Comparison of ENCODE assay signal across 23 mouse cellular contexts in the genomic region with DNA sequence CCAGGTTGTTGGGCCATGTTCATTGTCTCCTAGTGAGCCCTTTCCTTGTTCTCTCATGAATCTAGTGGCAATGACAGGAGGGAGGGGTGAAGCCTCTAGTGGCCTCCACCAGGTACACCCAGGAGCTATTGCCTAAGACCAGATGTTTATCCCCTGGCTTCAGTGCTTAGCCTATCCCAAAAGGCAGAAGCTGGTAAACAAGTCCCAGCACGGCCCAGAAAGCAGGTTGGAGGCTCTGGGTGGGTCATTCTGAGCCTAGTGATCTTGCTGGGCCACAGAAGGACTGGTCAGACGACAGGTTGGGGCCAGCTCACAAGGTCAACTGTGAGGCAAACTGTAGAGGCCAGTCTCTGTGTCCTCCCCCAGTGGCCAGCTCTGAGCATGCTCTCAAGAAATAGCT. TPM values are rescaled to one million over a fixed set of nuclear protein-coding genes. Genes with fewer than 3 reads are reported as not detected.
DNase-seq lines count a peak whose midpoint lies in the region; ATAC-seq and TF ChIP-seq lines count a peak whose summit lies in the region.
"Had no signal": no experiment of that assay in that cellular context is flagged by ENCODE, and none has a peak within 500 bp of the region (broad histone marks: within the 10 kb centered on the region; RNA-seq: fewer than 3 reads in every experiment).

No protein-coding gene starts in this region.

- no peaks in the 10 kb centered on the region for H3K36me3 ChIP-seq in liver, postnatal 0 days (replicated peaks; ENCODE audit: insufficient read depth, low read length)
- H3K36me3 ChIP-seq in liver, embryonic 12.5 days, result no peaks in the 10 kb centered on the region
- no peaks in the 10 kb centered on the region for H3K36me3 ChIP-seq in stomach, postnatal 0 days (ENCODE audit: control insufficient read depth, insufficient read depth, low read length)
- H3K36me3 ChIP-seq: embryonic facial prominence, embryonic 13.5 days; G1E; heart, embryonic 13.5 days had no signal

- 36% methylated on average over 2 of the region's 2 CpGs for WGBS in liver, postnatal 0 days (ENCODE audit: insufficient replicate concordance)
- 48% methylated on average over 2 of the region's 2 CpGs for WGBS in liver, embryonic 12.5 days (ENCODE audit: insufficient replicate concordance)
- 35% methylated on average over 2 of the region's 2 CpGs for WGBS in stomach, postnatal 0 days

- no peak overlapping the region for H3K4me2 ChIP-seq in liver, postnatal 0 days (ENCODE audit: low read depth, low read length)
- H3K4me2 ChIP-seq in liver, embryonic 12.5 days, result no peak overlapping the region
- no peak overlapping the region for H3K4me2 ChIP-seq in stomach, postnatal 0 days (replicated peaks; ENCODE audit: low read depth)
- H3K4me2 ChIP-seq: embryonic facial prominence, embryonic 13.5 days; forebrain, embryonic 13.5 days; heart, embryonic 13.5 days had no signal

- no peaks in the 10 kb centered on the region; the same call in 1 of the 2 replicates for H3K4me1 ChIP-seq in liver, postnatal 0 days (ENCODE audit: insufficient read depth)
- H3K4me1 ChIP-seq in liver, embryonic 12.5 days, result no peaks in the 10 kb centered on the region
- H3K4me1 ChIP-seq in stomach, postnatal 0 days (replicated peaks; ENCODE audit: control insufficient read depth, insufficient read depth), result no peaks in the 10 kb centered on the region
- H3K4me1 ChIP-seq: embryonic facial prominence, embryonic 13.5 days; forebrain, embryonic 13.5 days; heart, embryonic 13.5 days had no signal

- H3K27me3 ChIP-seq in liver, postnatal 0 days (ENCODE audit: insufficient read depth, low read length), result no peaks in the 10 kb centered on the region
- H3K27me3 ChIP-seq in liver, embryonic 12.5 days (replicated peaks), result 0 out of 2 replicates have a peak, but pooled peaks cover 4% of the 10 kb centered on the region
- H3K27me3 ChIP-seq in stomach, postnatal 0 days (ENCODE audit: control insufficient read depth, insufficient read depth, low read length), result no peaks in the 10 kb centered on the region
- H3K27me3 ChIP-seq: embryonic facial prominence, embryonic 13.5 days; forebrain, embryonic 13.5 days; heart, embryonic 13.5 days had no signal

- H3K4me3 ChIP-seq in liver, postnatal 0 days (ENCODE audit: low read depth, low read length), result no peak overlapping the region
- no peak overlapping the region for H3K4me3 ChIP-seq in liver, embryonic 12.5 days
- no peak overlapping the region for H3K4me3 ChIP-seq in stomach, postnatal 0 days (ENCODE audit: low read depth, low read length)
- H3K4me3 ChIP-seq: embryonic facial prominence, embryonic 13.5 days; forebrain, embryonic 13.5 days; heart, embryonic 13.5 days had no signal

- H3K9me3 ChIP-seq in liver, postnatal 0 days (ENCODE audit: low read length), result no peaks in the 10 kb centered on the region
- H3K9me3 ChIP-seq in liver, embryonic 12.5 days (replicated peaks), result no peaks in the 10 kb centered on the region
- H3K9me3 ChIP-seq in stomach, postnatal 0 days (ENCODE audit: control insufficient read depth, low read length), result no peaks in the 10 kb centered on the region
- H3K9me3 ChIP-seq: embryonic facial prominence, embryonic 13.5 days; forebrain, embryonic 13.5 days; G1E; heart, embryonic 13.5 days had no signal

- DNase-seq in adrenal gland, postnatal 14 days, result peak; percentile 37
- DNase-seq in adrenal gland, adult 18-20 months (ENCODE audit: low spot score in 2 of 2), result no peak
- peak; percentile 47 for DNase-seq in liver, postnatal 0 days
- peak; percentile 52 to 79 for DNase-seq in urinary bladder, adult 18-20 months (ENCODE audit: low spot score in 2 of 2)
- DNase-seq in urinary bladder, postnatal 4 days (ENCODE audit: low spot score in 2 of 2), result no peak
- DNase-seq in stomach, postnatal 0 days (ENCODE audit: low spot score), result no peak
- DNase-seq: adrenal gland, postnatal 10 days; B cell, adult 2 months; cerebellum, adult 11-12 months; cerebellum, adult 9-11 months; cerebellum, postnatal 36 days; forebrain, postnatal 0 days; gastrocnemius, postnatal 25 days; heart, adult 11 months; heart, postnatal 36 days had no signal

- TF ChIP-seq CTCF in liver, postnatal 0 days (IDR thresholded peaks at IDR 0.05; ENCODE audit: low read depth), result 0 out of 2 replicates have a peak, but pooled peaks have one; percentile 7
- TF ChIP-seq CTCF in stomach, postnatal 0 days (IDR thresholded peaks at IDR 0.05; ENCODE audit: low read depth), result no peak

- H3K9ac ChIP-seq in liver, postnatal 0 days (replicated peaks), result no peak overlapping the region
- no peak overlapping the region for H3K9ac ChIP-seq in liver, embryonic 12.5 days
- no peak overlapping the region for H3K9ac ChIP-seq in stomach, postnatal 0 days (ENCODE audit: low read length)
- H3K9ac ChIP-seq: embryonic facial prominence, embryonic 13.5 days; forebrain, embryonic 13.5 days; forebrain, postnatal 0 days; heart, embryonic 13.5 days had no signal

- ATAC-seq in liver, postnatal 0 days, result peak; percentile 99
- ATAC-seq in liver, embryonic 12.5 days, result no peak
- ATAC-seq in stomach, postnatal 0 days (ENCODE audit: low FRiP score, low TSS enrichment), result peak; percentile 48; the same call in 1 of the 2 replicates
- ATAC-seq: CD4-positive, CD25-positive, alpha-beta regulatory T cell, adult 4 months; forebrain, embryonic 13.5 days; forebrain, postnatal 0 days had no signal

- H3K27ac ChIP-seq in liver, postnatal 0 days (ENCODE audit: low read depth), result peak overlapping the region; percentile 85
- no peak overlapping the region for H3K27ac ChIP-seq in liver, embryonic 12.5 days
- H3K27ac ChIP-seq in stomach, postnatal 0 days (replicated peaks), result 0 out of 2 replicates have a peak overlapping the region, but pooled peaks have one; percentile 35
- H3K27ac ChIP-seq: embryonic facial prominence, embryonic 13.5 days; forebrain, embryonic 13.5 days; heart, embryonic 13.5 days had no signal

- TF ChIP-seq EP300 in liver, postnatal 0 days (IDR thresholded peaks at IDR 0.05; ENCODE audit: low read depth), result 0 out of 2 replicates have a peak, but pooled peaks have one; percentile 22
- no peak for TF ChIP-seq EP300 in stomach, postnatal 0 days (optimal IDR thresholded peaks at IDR 0.05)

RNA-seq across cellular contexts. Expression of gene Scgb1a1, which starts 3.0 kb away (rescaled TPM):
- 4.4 TPM in 1 of 2 replicates, not detected in the other for total RNA-seq in adrenal gland, postnatal 14 days (2021)
- not detected for total RNA-seq in adrenal gland, adult 18-20 months (2021)
- polyA plus RNA-seq in liver, postnatal 0 days (2015; fragmentation: Nextera tagmentation; extraction: Ambion mirVana), result 0.85 and 3.7 TPM in 2 replicates
- not detected in 2 replicates for polyA plus RNA-seq in liver, embryonic 12.5 days (2016; fragmentation: Nextera tagmentation; extraction: Ambion mirVana)
- 10.8 and 12.6 TPM in 2 replicates for polyA plus RNA-seq in stomach, postnatal 0 days (2015; fragmentation: Nextera tagmentation; extraction: Ambion mirVana)
- total RNA-seq: forebrain, postnatal 0 days; G1E; gastrocnemius, adult 18-20 months; gastrocnemius, postnatal 25 days; heart, postnatal 36 days had no signal
- polyA plus RNA-seq: CD4-positive, CD25-positive, alpha-beta regulatory T cell, adult 4 months; embryonic facial prominence, embryonic 13.5 days; forebrain, embryonic 13.5 days; forebrain, postnatal 0 days; G1E; heart, embryonic 13.5 days; hindbrain, embryonic 11.5 days had no signal

RNA-seq across cellular contexts. Expression of gene Asrgl1, which starts 44.7 kb away (rescaled TPM):
- 12.6 and 18.1 TPM in 2 replicates for total RNA-seq in adrenal gland, postnatal 14 days (2021)
- 10 to 100 TPM; 11.8 to 14.1 TPM for total RNA-seq in adrenal gland, adult 18-20 months (2021)
- polyA plus RNA-seq in liver, postnatal 0 days (2015; fragmentation: Nextera tagmentation; extraction: Ambion mirVana), result 7.0 and 8.3 TPM in 2 replicates
- polyA plus RNA-seq in liver, embryonic 12.5 days (2016; fragmentation: Nextera tagmentation; extraction: Ambion mirVana), result 13.2 and 13.6 TPM in 2 replicates
- 6.9 and 7.5 TPM in 2 replicates for polyA plus RNA-seq in stomach, postnatal 0 days (2015; fragmentation: Nextera tagmentation; extraction: Ambion mirVana)

Comparison
In these comparisons a context has a peak if more than half of its experiments do, and no peak if none do; other contexts are left out.
1. DNase-seq: peak in adrenal gland, postnatal 14 days (single experiment), liver, postnatal 0 days (single experiment) and urinary bladder, adult 18-20 months (2 of 2); none in adrenal gland, adult 18-20 months (0 of 2), urinary bladder, postnatal 4 days (0 of 2) and stomach, postnatal 0 days (single experiment).